Mouse (Mus musculus) CH12.LX (cell line): Measurements from ENCODE around the gene Rasgrp3. TPM values are rescaled to one million over a fixed set of nuclear protein-coding genes. Genes with fewer than 3 reads are reported as not detected.

ENCODE experiments used
- DNase-seq: peaks from one replicate; pipeline ENCODE4 v3.0.0-alpha.2; 2013; ENCODE audit errors: extremely low read depth
- H3K27ac ChIP-seq: 2 replicates; pipeline ENCODE4 v1.5.1; 2012; ENCODE audit warnings: low read depth, mild to moderate bottlenecking, control low read depth, moderate library complexity; ENCODE audit not compliant: insufficient read depth
- H3K27me3 ChIP-seq: replicated peaks from 2 replicates; pipeline ENCODE3; 2012; ENCODE audit warnings: inconsistent platforms
- H3K36me3 ChIP-seq, 2 experiments: replicated peaks in 1 of 2; 2 replicates each; pipeline versions ENCODE3 to v1.6.1; 2012; ENCODE audit warnings: inconsistent platforms in 1 of 2, low read length in 1 of 2, mild to moderate bottlenecking in 1 of 2, mixed read lengths in 1 of 2, moderate library complexity in 1 of 2; ENCODE audit not compliant: control insufficient read depth in 1 of 2, insufficient read depth in 1 of 2
- H3K4me1 ChIP-seq, 2 experiments: 2 replicates each; pipeline ENCODE4 v1.6.1; 2012; ENCODE audit warnings: inconsistent platforms in 1 of 2, moderate library complexity in 1 of 2; ENCODE audit not compliant: insufficient read depth in 2 of 2, control insufficient read depth in 1 of 2
- H3K4me2 ChIP-seq: 2 replicates; pipeline ENCODE4 v1.6.1; 2012; ENCODE audit warnings: low read depth, mild to moderate bottlenecking, control low read depth; ENCODE audit not compliant: poor library complexity, insufficient read depth, severe bottlenecking
- H3K4me3 ChIP-seq, 3 experiments: fragments of 150-350 bp in 1 of 3; sonication (generic) in 1 of 3; replicated peaks in 1 of 3; 2 replicates each; pipeline versions ENCODE3 to v1.5.1; 2011 to 2012; ENCODE audit warnings: low read depth in 2 of 3, low read length in 2 of 3, mild to moderate bottlenecking in 2 of 3, moderate library complexity in 2 of 3, control low read depth in 1 of 3, improper control_type of control experiment in 1 of 3, inconsistent platforms in 1 of 3, mixed read lengths in 1 of 3; ENCODE audit not compliant: poor library complexity in 1 of 3
- H3K79me2 ChIP-seq: replicated peaks from 2 replicates; pipeline ENCODE4 v1.6.1; 2012; ENCODE audit warnings: mild to moderate bottlenecking, moderate library complexity; ENCODE audit not compliant: control insufficient read depth, poor library complexity, insufficient read depth, severe bottlenecking; ENCODE audit errors: extremely low read depth
- H3K9ac ChIP-seq: 2 replicates; pipeline ENCODE4 v1.6.1; 2012; ENCODE audit warnings: low read depth, mild to moderate bottlenecking, control low read depth, moderate library complexity; ENCODE audit not compliant: insufficient read depth
- H3K9me3 ChIP-seq: replicated peaks from 2 replicates; pipeline ENCODE3; 2012; ENCODE audit warnings: low read length, inconsistent platforms, mixed read lengths
- BHLHE40 ChIP-seq: IDR thresholded peaks from 2 replicates; pipeline ENCODE4 v1.6.1; 2011; ENCODE audit warnings: mild to moderate bottlenecking, low read depth, low read length, improper control_type of control experiment
- CHD1 ChIP-seq: IDR thresholded peaks from 2 replicates; pipeline ENCODE4 v1.6.1; 2012; ENCODE audit warnings: low read depth, low read length, improper control_type of control experiment, inconsistent platforms
- CHD2 ChIP-seq: IDR thresholded peaks from 2 replicates; pipeline ENCODE4 v1.6.1; 2011; ENCODE audit warnings: low read length, improper control_type of control experiment
- EP300 ChIP-seq: IDR thresholded peaks from 2 replicates; pipeline ENCODE4 v1.6.1; 2011; ENCODE audit warnings: low read length, improper control_type of control experiment
- ETS1 ChIP-seq: conservative IDR thresholded peaks from 2 replicates; pipeline ENCODE4 v1.6.1; 2012; ENCODE audit warnings: low read depth, mild to moderate bottlenecking, inconsistent platforms, low read length, improper control_type of control experiment, moderate library complexity
- GABPA ChIP-seq: IDR thresholded peaks from 2 replicates; pipeline ENCODE4 v1.6.1; 2012; ENCODE audit warnings: low read depth, low read length, improper control_type of control experiment, inconsistent platforms; ENCODE audit not compliant: insufficient replicate concordance
- HCFC1 ChIP-seq: IDR thresholded peaks from 2 replicates; pipeline ENCODE4 v1.6.1; 2012; ENCODE audit warnings: low read depth, mild to moderate bottlenecking, inconsistent platforms, low read length, improper control_type of control experiment
- IRF4 ChIP-seq: IDR thresholded peaks from 2 replicates; pipeline ENCODE4 v1.6.1; 2014; ENCODE audit warnings: low read depth, mild to moderate bottlenecking, inconsistent platforms, low read length, improper control_type of control experiment
- MAX ChIP-seq: IDR thresholded peaks from 2 replicates; pipeline ENCODE4 v1.6.1; 2011; ENCODE audit warnings: low read length, improper control_type of control experiment
- MEF2A ChIP-seq: IDR thresholded peaks from 2 replicates; pipeline ENCODE4 v1.6.1; 2014; ENCODE audit warnings: low read depth, mild to moderate bottlenecking, inconsistent platforms, low read length, improper control_type of control experiment, borderline replicate concordance
- MXI1 ChIP-seq: IDR thresholded peaks from 2 replicates; pipeline ENCODE4 v1.6.1; 2011; ENCODE audit warnings: mild to moderate bottlenecking, low read depth, low read length, improper control_type of control experiment
- MYC ChIP-seq: IDR thresholded peaks from 2 replicates; pipeline ENCODE4 v1.6.1; 2011; ENCODE audit warnings: low read depth, mild to moderate bottlenecking, improper control_type of control experiment, low read length
- NELFE ChIP-seq: IDR thresholded peaks from 2 replicates; pipeline ENCODE4 v1.6.1; 2011; ENCODE audit warnings: low read depth, low read length, improper control_type of control experiment
- NRF1 ChIP-seq: IDR thresholded peaks from 2 replicates; pipeline ENCODE4 v1.6.1; 2014; ENCODE audit warnings: low read depth, mild to moderate bottlenecking, inconsistent platforms, low read length, improper control_type of control experiment, moderate library complexity
- POLR2A ChIP-seq: IDR thresholded peaks from 2 replicates; pipeline ENCODE4 v1.6.1; 2011; ENCODE audit warnings: low read depth, mild to moderate bottlenecking, improper control_type of control experiment, low read length
- POLR2AphosphoS2 ChIP-seq: IDR thresholded peaks from 2 replicates; pipeline ENCODE4 v1.6.1; 2011; ENCODE audit warnings: low read depth, low read length, improper control_type of control experiment
- SMC3 ChIP-seq: IDR thresholded peaks from 2 replicates; pipeline ENCODE4 v1.6.1; 2011; ENCODE audit warnings: low read depth, low read length, improper control_type of control experiment
- TBP ChIP-seq: conservative IDR thresholded peaks from 2 replicates; pipeline ENCODE4 v1.6.1; 2011; ENCODE audit warnings: low read depth, low read length, improper control_type of control experiment
- TCF12 ChIP-seq: IDR thresholded peaks from 2 replicates; pipeline ENCODE4 v1.6.1; 2014; ENCODE audit warnings: low read depth, mild to moderate bottlenecking, inconsistent platforms, low read length, improper control_type of control experiment
- UBTF ChIP-seq: IDR thresholded peaks from 2 replicates; pipeline ENCODE4 v1.6.1; 2012; ENCODE audit warnings: low read depth, mild to moderate bottlenecking, inconsistent platforms, low read length, improper control_type of control experiment, moderate library complexity
- USF1 ChIP-seq: IDR thresholded peaks from 2 replicates; pipeline ENCODE4 v1.6.1; 2014; ENCODE audit warnings: low read depth, mild to moderate bottlenecking, inconsistent platforms, low read length, improper control_type of control experiment
- ZNF384 ChIP-seq: IDR thresholded peaks from 2 replicates; pipeline ENCODE4 v1.6.1; 2012; ENCODE audit warnings: low read depth, low read length, improper control_type of control experiment, inconsistent platforms
- dilution Hi-C: fragments of 300-500 bp; cut with MboI; formaldehyde crosslinking; loops from 2 replicates; pipeline ENCODE4 v1.14.3; 2020; ENCODE audit warnings: low sequenced_read_pairs; ENCODE audit not compliant: extremely low pct_unique_long_range_greater_than_20kb, extremely low pct_ligation_motif_present
- in situ Hi-C: fragments of 300-500 bp; cut with MboI; formaldehyde crosslinking; loops from 3 replicates; pipeline ENCODE4 v1.14.3; 2019; ENCODE audit warnings: low sequenced_read_pairs, low pct_ligation_motif_present, low pct_unique_long_range_greater_than_20kb, mixed read lengths
- polyA plus RNA-seq: library from polyadenylated mRNA; unstranded; fragments of >175 nt; gene quantifications from 2 replicates; pipeline ENCODE4 v1.2.1, GENCODE M21; 2012; ENCODE audit warnings: low read depth; ENCODE audit not compliant: insufficient read length
- total RNA-seq, 2 experiments: library from RNA; depleted of rRNA; stranded (reverse); fragments of 300-350 nt in 1 of 2; fragments of >200 nt in 1 of 2; gene quantifications; 2 replicates each; pipeline ENCODE4 v1.2.3; 2012 to 2014

Gene Rasgrp3
- total and polyA plus RNA-seq, 3 experiments = 79.6 to 164 (median 161) TPM

- TF ChIP-seq POLR2A (no peak), NRF1 (peak; percentile 65), ZNF384 (no peak), MAX (peak; percentile 97), SMC3 (no peak)
Observed at GRCm38 (mm10) chr17:75506097-75506675, 70.5 kb downstream of the Rasgrp3 start (continued).

- Histone ChIP-seq H3K4me3 (no peak overlapping the region), H3K9me3 (peaks cover 9% of the 10 kb centered on the region), H3K4me2 (peak overlapping the region; percentile 41), H3K27ac (peak overlapping the region; percentile 95), H3K36me3 (peaks cover 43 to 77% of the 10 kb centered on the region in 2 experiments), H3K79me2 (peaks cover 21% of the 10 kb centered on the region), H3K9ac (peak overlapping the region; percentile 41), H3K4me1 (peaks cover 31 to 88% of the 10 kb centered on the region in 2 experiments), H3K27me3 (no peaks in the 10 kb centered on the region)
- TF ChIP-seq POLR2A = peak; percentile 24
- 0 out of 2 replicates have a peak, but pooled peaks have one; percentile 29 for TF ChIP-seq NELFE
- TF ChIP-seq CHD2 = no peak
- TF ChIP-seq MXI1 = peak; percentile 67; the same call in 1 of the 2 replicates
- no peak for TF ChIP-seq HCFC1
- TF ChIP-seq USF1 = peak; percentile 28
- TF ChIP-seq MYC = peak; percentile 89
- TF ChIP-seq UBTF = no peak
- peak; percentile 67; the same call in 1 of the 2 replicates for TF ChIP-seq POLR2AphosphoS2
- TF ChIP-seq MAX = peak; percentile 94
- TF ChIP-seq TCF12 = peak; percentile 57
- TF ChIP-seq TBP = peak; percentile 56
- no peak for TF ChIP-seq GABPA
- peak; percentile 53 for TF ChIP-seq EP300
- peak; percentile 71 for TF ChIP-seq CHD1
- TF ChIP-seq ZNF384 = no peak
- peak; percentile 80 for TF ChIP-seq BHLHE40
- peak; percentile 93 for TF ChIP-seq MEF2A
- TF ChIP-seq IRF4 = peak; percentile 44
- TF ChIP-seq ETS1 = peak; percentile 42
- dilution Hi-C loops = no loop called here
- in situ Hi-C loops = loop anchor here (5.0 kb wide), 1 partner anchor 40 kb away; no protein-coding TSS in a partner anchor
- DNase-seq = peak; percentile 51
Observed at GRCm38 (mm10) chr17:75506708-75507641, 71.3 kb downstream of the Rasgrp3 start.
